Comparison of ENCODE assay signal across 9 mouse cellular contexts in the genomic region with DNA sequence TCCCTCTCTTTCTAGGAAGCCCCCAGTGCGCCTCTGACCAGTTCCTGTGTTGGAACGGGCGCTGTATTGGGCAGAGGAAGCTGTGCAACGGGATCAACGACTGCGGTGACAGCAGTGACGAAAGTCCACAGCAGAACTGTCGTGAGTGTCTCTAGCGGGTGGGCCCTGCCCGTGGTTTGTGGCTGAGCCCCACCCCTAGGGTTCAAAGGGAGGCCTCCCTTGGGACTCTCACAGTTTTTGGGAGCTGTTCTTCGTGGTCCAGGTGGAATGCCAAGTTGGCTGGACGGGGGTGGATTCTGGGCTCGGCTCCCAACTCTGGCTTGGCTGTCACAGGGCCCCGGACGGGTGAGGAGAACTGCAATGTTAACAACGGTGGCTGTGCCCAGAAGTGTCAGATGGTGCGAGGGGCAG. TPM values are rescaled to one million over a fixed set of nuclear protein-coding genes. Genes with fewer than 3 reads are reported as not detected.
DNase-seq lines count a peak whose midpoint lies in the region; ATAC-seq and TF ChIP-seq lines count a peak whose summit lies in the region.
"Had no signal": no experiment of that assay in that cellular context is flagged by ENCODE, and none has a peak within 500 bp of the region (broad histone marks: within the 10 kb centered on the region; RNA-seq: fewer than 3 reads in every experiment).

No protein-coding gene starts in this region.

- H3K4me3 ChIP-seq in heart, embryonic 13.5 days: no peak overlapping the region
- peak overlapping the region; percentile 9; the same call in 1 of the 2 replicates for H3K4me3 ChIP-seq in small intestine, adult 2 months (ENCODE audit: low read depth, low read length)
- H3K4me3 ChIP-seq: neural tube, embryonic 13.5 days had no signal

- H3K9me3 ChIP-seq in heart, embryonic 13.5 days: no peaks in the 10 kb centered on the region
- H3K9me3 ChIP-seq: neural tube, embryonic 13.5 days had no signal

- no peak for TF ChIP-seq POLR2A in small intestine, adult 2 months (IDR thresholded peaks at IDR 0.05; ENCODE audit: low read depth, low read length)

- WGBS in heart, embryonic 13.5 days: 50% methylated on average over 17 of the region's 17 CpGs
- 35% methylated on average over 17 of the region's 17 CpGs for WGBS in small intestine, adult 2 months

- no peak overlapping the region for H3K4me2 ChIP-seq in heart, embryonic 13.5 days
- H3K4me2 ChIP-seq: neural tube, embryonic 13.5 days had no signal

- H3K36me3 ChIP-seq in heart, embryonic 13.5 days: peaks cover 89% of the 10 kb centered on the region
- peaks cover 33% of the 10 kb centered on the region for H3K36me3 ChIP-seq in small intestine, adult 2 months (ENCODE audit: control insufficient read depth, insufficient read depth, low read length)

- H3K27ac ChIP-seq in heart, embryonic 13.5 days (replicated peaks): no peak overlapping the region
- peak overlapping the region; percentile 28; the same call in 1 of the 2 replicates for H3K27ac ChIP-seq in small intestine, adult 2 months (ENCODE audit: insufficient read depth, low read depth, low read length)
- H3K27ac ChIP-seq: neural tube, embryonic 13.5 days had no signal

- no peak for TF ChIP-seq CTCF in small intestine, adult 2 months (IDR thresholded peaks at IDR 0.05; ENCODE audit: extremely low read depth, insufficient read length, insufficient replicate concordance, low read depth, low read length)

- peak; percentile 70 to 75 for DNase-seq in cerebellum, postnatal 14 days
- DNase-seq in cerebellum, adult 8-10 months: no peak
- DNase-seq in lung, postnatal 10 days: peak; percentile 52
- DNase-seq in lung, postnatal 25 days (ENCODE audit: low spot score): no peak
- DNase-seq in testis, postnatal 14 days (ENCODE audit: low spot score): no peak
- no peak for DNase-seq in neural tube, embryonic 10.5 days (ENCODE audit: extremely low spot score, low spot score)

- no peak for ATAC-seq in heart, embryonic 13.5 days (ENCODE audit: extremely low read depth, insufficient number of reproducible peaks, low FRiP score, low TSS enrichment)

- no peaks in the 10 kb centered on the region for H3K27me3 ChIP-seq in heart, embryonic 13.5 days (replicated peaks)
- H3K27me3 ChIP-seq in small intestine, adult 2 months (ENCODE audit: control insufficient read depth, insufficient read depth, low read length): no peaks in the 10 kb centered on the region
- H3K27me3 ChIP-seq: neural tube, embryonic 13.5 days had no signal

- H3K9ac ChIP-seq in heart, embryonic 13.5 days: peak overlapping the region; percentile 3; the same call in 1 of the 2 replicates
- H3K9ac ChIP-seq: neural tube, embryonic 13.5 days had no signal

- H3K4me1 ChIP-seq in heart, embryonic 13.5 days: peaks cover 8% of the 10 kb centered on the region
- H3K4me1 ChIP-seq in small intestine, adult 2 months (ENCODE audit: control insufficient read depth, insufficient read depth, insufficient read length, low read length): peaks cover 34% of the 10 kb centered on the region

RNA-seq across cellular contexts. Expression of a gene that starts 18.9 kb away (rescaled TPM):
- 3.2 and 3.8 TPM in 2 replicates for polyA plus RNA-seq in heart, embryonic 13.5 days (2015; fragmentation: Nextera tagmentation; extraction: Ambion mirVana)
- polyA plus RNA-seq in small intestine, adult 2 months (2012; rRNA removed): 6.4 and 12.0 TPM in 2 replicates

RNA-seq across cellular contexts. Expression of a gene that starts 31.8 kb away (rescaled TPM):
- polyA plus RNA-seq in heart, embryonic 13.5 days (2015; fragmentation: Nextera tagmentation; extraction: Ambion mirVana): 36.3 and 38.9 TPM in 2 replicates
- 2.5 and 3.9 TPM in 2 replicates for polyA plus RNA-seq in small intestine, adult 2 months (2012; rRNA removed)

RNA-seq across cellular contexts. Expression of a gene that starts 50.3 kb away (rescaled TPM):
- 63.1 and 66.1 TPM in 2 replicates for polyA plus RNA-seq in heart, embryonic 13.5 days (2015; fragmentation: Nextera tagmentation; extraction: Ambion mirVana)
- 1.1 and 2.7 TPM in 2 replicates for polyA plus RNA-seq in small intestine, adult 2 months (2012; rRNA removed)

Comparison
In these comparisons a context has a peak if more than half of its experiments do, and no peak if none do; other contexts are left out.
1. DNase-seq: peak in cerebellum, postnatal 14 days (2 of 2) and lung, postnatal 10 days (single experiment); none in cerebellum, adult 8-10 months (single experiment), lung, postnatal 25 days (single experiment), testis, postnatal 14 days (single experiment) and neural tube, embryonic 10.5 days (single experiment).
2. RNA of a gene that starts 50.3 kb away (polyA plus RNA-seq): 63.1 to 66.1 TPM in heart, embryonic 13.5 days; 1.1 to 2.7 TPM in small intestine, adult 2 months; every median in the first group is over 10 times any median in the second.